Mouse (Mus musculus) CH12.LX (cell line): ENCODE measurements at regions not wholly inside any gene's neighbourhood (a gene's known extent, or its start where the extent isn't known, plus 50 kb on each side); places are given as distances from the start of the nearest gene placed in this dataset.

Source experiments
- DNase-seq: peaks from one replicate; pipeline ENCODE4 v3.0.0-alpha.2; 2013; ENCODE audit errors: extremely low read depth
- H3K27ac ChIP-seq: 2 replicates; pipeline ENCODE4 v1.5.1; 2012; ENCODE audit warnings: low read depth, mild to moderate bottlenecking, control low read depth, moderate library complexity; ENCODE audit not compliant: insufficient read depth
- H3K27me3 ChIP-seq: replicated peaks from 2 replicates; pipeline ENCODE3; 2012; ENCODE audit warnings: inconsistent platforms
- H3K36me3 ChIP-seq, 2 experiments: replicated peaks in 1 of 2; 2 replicates each; pipeline versions ENCODE3 to v1.6.1; 2012; ENCODE audit warnings: inconsistent platforms in 1 of 2, low read length in 1 of 2, mild to moderate bottlenecking in 1 of 2, mixed read lengths in 1 of 2, moderate library complexity in 1 of 2; ENCODE audit not compliant: control insufficient read depth in 1 of 2, insufficient read depth in 1 of 2
- H3K4me1 ChIP-seq, 2 experiments: 2 replicates each; pipeline ENCODE4 v1.6.1; 2012; ENCODE audit warnings: inconsistent platforms in 1 of 2, moderate library complexity in 1 of 2; ENCODE audit not compliant: insufficient read depth in 2 of 2, control insufficient read depth in 1 of 2
- H3K4me2 ChIP-seq: 2 replicates; pipeline ENCODE4 v1.6.1; 2012; ENCODE audit warnings: low read depth, mild to moderate bottlenecking, control low read depth; ENCODE audit not compliant: poor library complexity, insufficient read depth, severe bottlenecking
- H3K4me3 ChIP-seq, 3 experiments: fragments of 150-350 bp in 1 of 3; sonication (generic) in 1 of 3; replicated peaks in 1 of 3; 2 replicates each; pipeline versions ENCODE3 to v1.5.1; 2011 to 2012; ENCODE audit warnings: low read depth in 2 of 3, low read length in 2 of 3, mild to moderate bottlenecking in 2 of 3, moderate library complexity in 2 of 3, control low read depth in 1 of 3, improper control_type of control experiment in 1 of 3, inconsistent platforms in 1 of 3, mixed read lengths in 1 of 3; ENCODE audit not compliant: poor library complexity in 1 of 3
- H3K79me2 ChIP-seq: replicated peaks from 2 replicates; pipeline ENCODE4 v1.6.1; 2012; ENCODE audit warnings: mild to moderate bottlenecking, moderate library complexity; ENCODE audit not compliant: control insufficient read depth, poor library complexity, insufficient read depth, severe bottlenecking; ENCODE audit errors: extremely low read depth
- H3K9ac ChIP-seq: 2 replicates; pipeline ENCODE4 v1.6.1; 2012; ENCODE audit warnings: low read depth, mild to moderate bottlenecking, control low read depth, moderate library complexity; ENCODE audit not compliant: insufficient read depth
- H3K9me3 ChIP-seq: replicated peaks from 2 replicates; pipeline ENCODE3; 2012; ENCODE audit warnings: low read length, inconsistent platforms, mixed read lengths
- BHLHE40 ChIP-seq: IDR thresholded peaks from 2 replicates; pipeline ENCODE4 v1.6.1; 2011; ENCODE audit warnings: mild to moderate bottlenecking, low read depth, low read length, improper control_type of control experiment
- CHD2 ChIP-seq: IDR thresholded peaks from 2 replicates; pipeline ENCODE4 v1.6.1; 2011; ENCODE audit warnings: low read length, improper control_type of control experiment
- CTCF ChIP-seq, 2 experiments: IDR thresholded peaks in 1 of 2; conservative IDR thresholded peaks in 1 of 2; 2 replicates each; pipeline ENCODE4 v1.5.1; 2011 to 2012; ENCODE audit warnings: low read depth in 2 of 2, low read length in 2 of 2, improper control_type of control experiment in 1 of 2, inconsistent platforms in 1 of 2, mild to moderate bottlenecking in 1 of 2, moderate library complexity in 1 of 2
- EP300 ChIP-seq: IDR thresholded peaks from 2 replicates; pipeline ENCODE4 v1.6.1; 2011; ENCODE audit warnings: low read length, improper control_type of control experiment
- ETS1 ChIP-seq: conservative IDR thresholded peaks from 2 replicates; pipeline ENCODE4 v1.6.1; 2012; ENCODE audit warnings: low read depth, mild to moderate bottlenecking, inconsistent platforms, low read length, improper control_type of control experiment, moderate library complexity
- GABPA ChIP-seq: IDR thresholded peaks from 2 replicates; pipeline ENCODE4 v1.6.1; 2012; ENCODE audit warnings: low read depth, low read length, improper control_type of control experiment, inconsistent platforms; ENCODE audit not compliant: insufficient replicate concordance
- HCFC1 ChIP-seq: IDR thresholded peaks from 2 replicates; pipeline ENCODE4 v1.6.1; 2012; ENCODE audit warnings: low read depth, mild to moderate bottlenecking, inconsistent platforms, low read length, improper control_type of control experiment
- IRF4 ChIP-seq: IDR thresholded peaks from 2 replicates; pipeline ENCODE4 v1.6.1; 2014; ENCODE audit warnings: low read depth, mild to moderate bottlenecking, inconsistent platforms, low read length, improper control_type of control experiment
- JUN ChIP-seq: IDR thresholded peaks from 2 replicates; pipeline ENCODE4 v1.6.1; 2011; ENCODE audit warnings: low read depth, mild to moderate bottlenecking, low read length, improper control_type of control experiment, moderate library complexity; ENCODE audit not compliant: insufficient read depth
- KAT2A ChIP-seq: IDR thresholded peaks from 2 replicates; pipeline ENCODE4 v1.6.1; 2012; ENCODE audit warnings: low read length, improper control_type of control experiment, inconsistent platforms; ENCODE audit not compliant: insufficient replicate concordance
- MXI1 ChIP-seq: IDR thresholded peaks from 2 replicates; pipeline ENCODE4 v1.6.1; 2011; ENCODE audit warnings: mild to moderate bottlenecking, low read depth, low read length, improper control_type of control experiment
- MYC ChIP-seq: IDR thresholded peaks from 2 replicates; pipeline ENCODE4 v1.6.1; 2011; ENCODE audit warnings: low read depth, mild to moderate bottlenecking, improper control_type of control experiment, low read length
- NRF1 ChIP-seq: IDR thresholded peaks from 2 replicates; pipeline ENCODE4 v1.6.1; 2014; ENCODE audit warnings: low read depth, mild to moderate bottlenecking, inconsistent platforms, low read length, improper control_type of control experiment, moderate library complexity
- PAX5 ChIP-seq: IDR thresholded peaks from 2 replicates; pipeline ENCODE4 v1.6.1; 2012; ENCODE audit warnings: low read length, inconsistent platforms, mixed read lengths
- POLR2A ChIP-seq: IDR thresholded peaks from 2 replicates; pipeline ENCODE4 v1.6.1; 2011; ENCODE audit warnings: low read depth, mild to moderate bottlenecking, improper control_type of control experiment, low read length
- POLR2AphosphoS2 ChIP-seq: IDR thresholded peaks from 2 replicates; pipeline ENCODE4 v1.6.1; 2011; ENCODE audit warnings: low read depth, low read length, improper control_type of control experiment
- RCOR1 ChIP-seq: conservative IDR thresholded peaks from 2 replicates; pipeline ENCODE4 v1.6.1; 2012; ENCODE audit warnings: low read depth, mild to moderate bottlenecking, inconsistent platforms, low read length, improper control_type of control experiment
- SIN3A ChIP-seq: IDR thresholded peaks from 2 replicates; pipeline ENCODE4 v1.6.1; 2012; ENCODE audit warnings: low read length, improper control_type of control experiment, inconsistent platforms
- SMC3 ChIP-seq: IDR thresholded peaks from 2 replicates; pipeline ENCODE4 v1.6.1; 2011; ENCODE audit warnings: low read depth, low read length, improper control_type of control experiment
- TBP ChIP-seq: conservative IDR thresholded peaks from 2 replicates; pipeline ENCODE4 v1.6.1; 2011; ENCODE audit warnings: low read depth, low read length, improper control_type of control experiment
- TCF12 ChIP-seq: IDR thresholded peaks from 2 replicates; pipeline ENCODE4 v1.6.1; 2014; ENCODE audit warnings: low read depth, mild to moderate bottlenecking, inconsistent platforms, low read length, improper control_type of control experiment
- UBTF ChIP-seq: IDR thresholded peaks from 2 replicates; pipeline ENCODE4 v1.6.1; 2012; ENCODE audit warnings: low read depth, mild to moderate bottlenecking, inconsistent platforms, low read length, improper control_type of control experiment, moderate library complexity
- USF1 ChIP-seq: IDR thresholded peaks from 2 replicates; pipeline ENCODE4 v1.6.1; 2014; ENCODE audit warnings: low read depth, mild to moderate bottlenecking, inconsistent platforms, low read length, improper control_type of control experiment
- USF2 ChIP-seq: conservative IDR thresholded peaks from 2 replicates; pipeline ENCODE4 v1.6.1; 2011; ENCODE audit warnings: low read depth, low read length, improper control_type of control experiment
- dilution Hi-C: fragments of 300-500 bp; cut with MboI; formaldehyde crosslinking; loops from 2 replicates; pipeline ENCODE4 v1.14.3; 2020; ENCODE audit warnings: low sequenced_read_pairs; ENCODE audit not compliant: extremely low pct_unique_long_range_greater_than_20kb, extremely low pct_ligation_motif_present
- in situ Hi-C: fragments of 300-500 bp; cut with MboI; formaldehyde crosslinking; loops from 3 replicates; pipeline ENCODE4 v1.14.3; 2019; ENCODE audit warnings: low sequenced_read_pairs, low pct_ligation_motif_present, low pct_unique_long_range_greater_than_20kb, mixed read lengths

DNA sequence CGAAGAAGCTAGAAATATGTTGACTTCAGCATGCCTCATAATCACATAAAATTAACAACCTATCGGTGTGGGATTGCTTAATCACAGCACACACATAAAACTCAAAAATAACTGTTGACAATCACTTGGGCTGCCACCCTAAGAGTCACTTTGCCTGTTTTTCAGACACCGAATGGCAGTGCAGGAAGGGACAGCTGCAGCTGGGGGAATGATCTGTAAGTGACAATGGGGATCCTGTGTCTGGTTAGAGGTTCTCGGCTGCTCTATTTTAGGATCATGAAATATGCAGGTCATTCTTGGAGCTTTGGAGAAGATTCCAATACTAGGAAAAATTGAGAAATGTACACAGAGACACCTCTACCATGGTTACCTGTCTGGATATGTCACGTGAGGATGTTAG lies 54.4 kb upstream of the Tcf12 start:
- in situ Hi-C loops = no loop called here

DNA sequence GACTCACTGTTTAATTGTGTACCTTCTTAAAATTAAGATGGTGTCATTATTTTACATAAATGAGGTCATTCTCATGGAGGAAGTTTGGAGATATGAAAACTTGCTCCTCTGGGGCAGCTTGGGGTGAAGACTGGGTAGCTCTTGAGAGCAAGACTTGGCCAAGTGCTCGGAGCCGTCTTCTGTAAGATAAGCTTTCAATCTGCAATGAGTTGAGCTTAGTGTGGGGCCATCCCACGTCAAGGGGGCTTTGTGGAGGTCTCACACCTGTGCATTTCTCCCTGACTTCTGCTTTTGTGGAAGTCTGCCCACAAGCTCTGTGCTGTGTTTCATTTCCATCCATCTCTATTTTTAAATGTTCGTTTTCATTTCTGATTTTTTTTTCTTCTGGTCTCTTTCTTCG lies 54.9 kb upstream of the Tcf12 start:
- peaks cover 2 to 21% of the 10 kb centered on the region in 2 experiments; a peak in 3 of 4 replicates for H3K4me1 ChIP-seq
- no peaks in the 10 kb centered on the region for H3K9me3 ChIP-seq
- H3K27ac ChIP-seq = no peak overlapping the region
- H3K27me3 ChIP-seq = no peaks in the 10 kb centered on the region
- 0 out of 2 replicates have a peak overlapping the region, but pooled peaks have one; percentile 8 for H3K4me2 ChIP-seq
- no peak overlapping the region for H3K9ac ChIP-seq
- H3K79me2 ChIP-seq = no peaks in the 10 kb centered on the region
- no peaks in the 10 kb centered on the region for H3K36me3 ChIP-seq
- no peak overlapping the region for H3K4me3 ChIP-seq
- in situ Hi-C loops = no loop called here
- peak; percentile 38 for DNase-seq
- no peak for TF ChIP-seq UBTF
- TF ChIP-seq IRF4 = no peak
- TF ChIP-seq BHLHE40 = no peak
- no peak for TF ChIP-seq USF2
- TF ChIP-seq GABPA = no peak
- TF ChIP-seq TBP = no peak
- no peak for TF ChIP-seq POLR2AphosphoS2
- no peak for TF ChIP-seq SMC3
- no peak for TF ChIP-seq JUN
- TF ChIP-seq MYC = no peak
- no peak for TF ChIP-seq PAX5
- TF ChIP-seq POLR2A = no peak
- no peak for TF ChIP-seq USF1
- no peak for TF ChIP-seq SIN3A
- TF ChIP-seq KAT2A = no peak
- TF ChIP-seq ETS1 = no peak
- TF ChIP-seq NRF1 = no peak
- TF ChIP-seq TCF12 = no peak
- TF ChIP-seq CHD2 = no peak
- no peak for TF ChIP-seq CTCF (conservative IDR thresholded peaks at IDR 0.05 in 1 of 2, IDR thresholded peaks at IDR 0.05 in 1 of 2; ENCODE audit: low read depth in 2 of 2, low read length in 2 of 2)
- dilution Hi-C loops = no loop called here

More for the DNA sequence above, 54.4 kb upstream of the Tcf12 start:
- no peak overlapping the region for H3K9ac ChIP-seq
- dilution Hi-C loops = no loop called here
- H3K27ac ChIP-seq = no peak overlapping the region
- peak; percentile 2 for DNase-seq
- no peaks in the 10 kb centered on the region for H3K36me3 ChIP-seq
- H3K4me2 ChIP-seq = no peak overlapping the region
- H3K27me3 ChIP-seq = no peaks in the 10 kb centered on the region
- H3K79me2 ChIP-seq = no peaks in the 10 kb centered on the region
- TF ChIP-seq MYC (no peak), SMC3 (no peak), RCOR1 (no peak), MXI1 (no peak), EP300 (no peak), PAX5 (no peak), BHLHE40 (0 out of 2 replicates have a peak, but pooled peaks have one; percentile 33), SIN3A (no peak), HCFC1 (no peak), CTCF (conservative IDR thresholded peaks at IDR 0.05 in 1 of 2, IDR thresholded peaks at IDR 0.05 in 1 of 2; ENCODE audit: low read depth in 2 of 2, low read length in 2 of 2) (no peak), TBP (no peak), CHD2 (0 out of 2 replicates have a peak, but pooled peaks have one; percentile 17)
- peaks cover 2 to 21% of the 10 kb centered on the region in 2 experiments; a peak in 3 of 4 replicates for H3K4me1 ChIP-seq
- no peak overlapping the region for H3K4me3 ChIP-seq
- no peaks in the 10 kb centered on the region for H3K9me3 ChIP-seq
